Mouse (Mus musculus) CH12.LX (cell line): Measurements from ENCODE around the gene Dab1. TPM values are rescaled to one million over a fixed set of nuclear protein-coding genes. Genes with fewer than 3 reads are reported as not detected.

Experiments
- DNase-seq: peaks from one replicate; pipeline ENCODE4 v3.0.0-alpha.2; 2013; ENCODE audit errors: extremely low read depth
- H3K27ac ChIP-seq: 2 replicates; pipeline ENCODE4 v1.5.1; 2012; ENCODE audit warnings: low read depth, mild to moderate bottlenecking, control low read depth, moderate library complexity; ENCODE audit not compliant: insufficient read depth
- H3K27me3 ChIP-seq: replicated peaks from 2 replicates; pipeline ENCODE3; 2012; ENCODE audit warnings: inconsistent platforms
- H3K36me3 ChIP-seq, 2 experiments: replicated peaks in 1 of 2; 2 replicates each; pipeline versions ENCODE3 to v1.6.1; 2012; ENCODE audit warnings: inconsistent platforms in 1 of 2, low read length in 1 of 2, mild to moderate bottlenecking in 1 of 2, mixed read lengths in 1 of 2, moderate library complexity in 1 of 2; ENCODE audit not compliant: control insufficient read depth in 1 of 2, insufficient read depth in 1 of 2
- H3K4me1 ChIP-seq, 2 experiments: 2 replicates each; pipeline ENCODE4 v1.6.1; 2012; ENCODE audit warnings: inconsistent platforms in 1 of 2, moderate library complexity in 1 of 2; ENCODE audit not compliant: insufficient read depth in 2 of 2, control insufficient read depth in 1 of 2
- H3K4me2 ChIP-seq: 2 replicates; pipeline ENCODE4 v1.6.1; 2012; ENCODE audit warnings: low read depth, mild to moderate bottlenecking, control low read depth; ENCODE audit not compliant: poor library complexity, insufficient read depth, severe bottlenecking
- H3K4me3 ChIP-seq, 3 experiments: fragments of 150-350 bp in 1 of 3; sonication (generic) in 1 of 3; replicated peaks in 1 of 3; 2 replicates each; pipeline versions ENCODE3 to v1.5.1; 2011 to 2012; ENCODE audit warnings: low read depth in 2 of 3, low read length in 2 of 3, mild to moderate bottlenecking in 2 of 3, moderate library complexity in 2 of 3, control low read depth in 1 of 3, improper control_type of control experiment in 1 of 3, inconsistent platforms in 1 of 3, mixed read lengths in 1 of 3; ENCODE audit not compliant: poor library complexity in 1 of 3
- H3K79me2 ChIP-seq: replicated peaks from 2 replicates; pipeline ENCODE4 v1.6.1; 2012; ENCODE audit warnings: mild to moderate bottlenecking, moderate library complexity; ENCODE audit not compliant: control insufficient read depth, poor library complexity, insufficient read depth, severe bottlenecking; ENCODE audit errors: extremely low read depth
- H3K9ac ChIP-seq: 2 replicates; pipeline ENCODE4 v1.6.1; 2012; ENCODE audit warnings: low read depth, mild to moderate bottlenecking, control low read depth, moderate library complexity; ENCODE audit not compliant: insufficient read depth
- H3K9me3 ChIP-seq: replicated peaks from 2 replicates; pipeline ENCODE3; 2012; ENCODE audit warnings: low read length, inconsistent platforms, mixed read lengths
- BHLHE40 ChIP-seq: IDR thresholded peaks from 2 replicates; pipeline ENCODE4 v1.6.1; 2011; ENCODE audit warnings: mild to moderate bottlenecking, low read depth, low read length, improper control_type of control experiment
- CHD1 ChIP-seq: IDR thresholded peaks from 2 replicates; pipeline ENCODE4 v1.6.1; 2012; ENCODE audit warnings: low read depth, low read length, improper control_type of control experiment, inconsistent platforms
- CHD2 ChIP-seq: IDR thresholded peaks from 2 replicates; pipeline ENCODE4 v1.6.1; 2011; ENCODE audit warnings: low read length, improper control_type of control experiment
- CTCF ChIP-seq, 2 experiments: IDR thresholded peaks in 1 of 2; conservative IDR thresholded peaks in 1 of 2; 2 replicates each; pipeline ENCODE4 v1.5.1; 2011 to 2012; ENCODE audit warnings: low read depth in 2 of 2, low read length in 2 of 2, improper control_type of control experiment in 1 of 2, inconsistent platforms in 1 of 2, mild to moderate bottlenecking in 1 of 2, moderate library complexity in 1 of 2
- E2F4 ChIP-seq: IDR thresholded peaks from 2 replicates; pipeline ENCODE4 v1.6.1; 2011; ENCODE audit warnings: low read depth, low read length, improper control_type of control experiment; ENCODE audit not compliant: insufficient replicate concordance
- EP300 ChIP-seq: IDR thresholded peaks from 2 replicates; pipeline ENCODE4 v1.6.1; 2011; ENCODE audit warnings: low read length, improper control_type of control experiment
- ETS1 ChIP-seq: conservative IDR thresholded peaks from 2 replicates; pipeline ENCODE4 v1.6.1; 2012; ENCODE audit warnings: low read depth, mild to moderate bottlenecking, inconsistent platforms, low read length, improper control_type of control experiment, moderate library complexity
- IRF4 ChIP-seq: IDR thresholded peaks from 2 replicates; pipeline ENCODE4 v1.6.1; 2014; ENCODE audit warnings: low read depth, mild to moderate bottlenecking, inconsistent platforms, low read length, improper control_type of control experiment
- JUND ChIP-seq: conservative IDR thresholded peaks from 2 replicates; pipeline ENCODE4 v1.6.1; 2011; ENCODE audit warnings: low read depth, low read length, improper control_type of control experiment
- KAT2A ChIP-seq: IDR thresholded peaks from 2 replicates; pipeline ENCODE4 v1.6.1; 2012; ENCODE audit warnings: low read length, improper control_type of control experiment, inconsistent platforms; ENCODE audit not compliant: insufficient replicate concordance
- MAFK ChIP-seq: IDR thresholded peaks from 2 replicates; pipeline ENCODE4 v1.6.1; 2011; ENCODE audit warnings: low read length, improper control_type of control experiment; ENCODE audit not compliant: insufficient replicate concordance
- MAX ChIP-seq: IDR thresholded peaks from 2 replicates; pipeline ENCODE4 v1.6.1; 2011; ENCODE audit warnings: low read length, improper control_type of control experiment
- MAZ ChIP-seq: IDR thresholded peaks from 2 replicates; pipeline ENCODE4 v1.6.1; 2012; ENCODE audit warnings: low read depth, mild to moderate bottlenecking, inconsistent platforms, low read length, improper control_type of control experiment, moderate library complexity
- PAX5 ChIP-seq: IDR thresholded peaks from 2 replicates; pipeline ENCODE4 v1.6.1; 2012; ENCODE audit warnings: low read length, inconsistent platforms, mixed read lengths
- RAD21 ChIP-seq: IDR thresholded peaks from 2 replicates; pipeline ENCODE4 v1.6.1; 2011; ENCODE audit warnings: low read depth, mild to moderate bottlenecking, low read length, improper control_type of control experiment, moderate library complexity
- TCF12 ChIP-seq: IDR thresholded peaks from 2 replicates; pipeline ENCODE4 v1.6.1; 2014; ENCODE audit warnings: low read depth, mild to moderate bottlenecking, inconsistent platforms, low read length, improper control_type of control experiment
- USF2 ChIP-seq: conservative IDR thresholded peaks from 2 replicates; pipeline ENCODE4 v1.6.1; 2011; ENCODE audit warnings: low read depth, low read length, improper control_type of control experiment
- ZMIZ1 ChIP-seq: IDR thresholded peaks from 2 replicates; pipeline ENCODE4 v1.6.1; 2012; ENCODE audit warnings: low read depth, mild to moderate bottlenecking, inconsistent platforms, low read length, improper control_type of control experiment
- ZNF384 ChIP-seq: IDR thresholded peaks from 2 replicates; pipeline ENCODE4 v1.6.1; 2012; ENCODE audit warnings: low read depth, low read length, improper control_type of control experiment, inconsistent platforms
- dilution Hi-C: fragments of 300-500 bp; cut with MboI; formaldehyde crosslinking; loops from 2 replicates; pipeline ENCODE4 v1.14.3; 2020; ENCODE audit warnings: low sequenced_read_pairs; ENCODE audit not compliant: extremely low pct_unique_long_range_greater_than_20kb, extremely low pct_ligation_motif_present
- in situ Hi-C: fragments of 300-500 bp; cut with MboI; formaldehyde crosslinking; loops from 3 replicates; pipeline ENCODE4 v1.14.3; 2019; ENCODE audit warnings: low sequenced_read_pairs, low pct_ligation_motif_present, low pct_unique_long_range_greater_than_20kb, mixed read lengths
- polyA plus RNA-seq: library from polyadenylated mRNA; unstranded; fragments of >175 nt; gene quantifications from 2 replicates; pipeline ENCODE4 v1.2.1, GENCODE M21; 2012; ENCODE audit warnings: low read depth; ENCODE audit not compliant: insufficient read length
- total RNA-seq, 2 experiments: library from RNA; depleted of rRNA; stranded (reverse); fragments of 300-350 nt in 1 of 2; fragments of >200 nt in 1 of 2; gene quantifications; 2 replicates each; pipeline ENCODE4 v1.2.3; 2012 to 2014

The Dab1 gene
- total and polyA plus RNA-seq, 3 experiments: not detected

- TF ChIP-seq PAX5: no peak
- TF ChIP-seq ETS1: no peak
- no peak for TF ChIP-seq E2F4
- TF ChIP-seq MAFK: no peak
- no peak for TF ChIP-seq ZMIZ1
- Histone ChIP-seq H3K4me1 (no peaks in the 10 kb centered on the region), H3K27ac (no peak overlapping the region), H3K79me2 (no peaks in the 10 kb centered on the region), H3K27me3 (no peaks in the 10 kb centered on the region), H3K9ac (no peak overlapping the region), H3K4me3 (no peak overlapping the region), H3K9me3 (peaks cover 78% of the 10 kb centered on the region), H3K36me3 (no peaks in the 10 kb centered on the region), H3K4me2 (no peak overlapping the region)
- dilution Hi-C loops: no loop called here
- in situ Hi-C loops: no loop called here
- no peak for DNase-seq
Measured at GRCm38 (mm10) chr4:104439641-104440040, 820.5 kb downstream of the Dab1 start.

GRCm38 (mm10) chr4:104442925-104443747, 824.0 kb downstream of the Dab1 start:
- H3K36me3 ChIP-seq: no peaks in the 10 kb centered on the region
- DNase-seq: no peak
- H3K79me2 ChIP-seq: no peaks in the 10 kb centered on the region
- no peak for TF ChIP-seq KAT2A
- TF ChIP-seq EP300: no peak
- TF ChIP-seq BHLHE40: no peak
- TF ChIP-seq USF2: no peak
- no peak for TF ChIP-seq RAD21
- TF ChIP-seq TCF12: no peak
- TF ChIP-seq MAX: no peak
- TF ChIP-seq ZNF384: no peak
- no peak for TF ChIP-seq ETS1
- no peak for TF ChIP-seq IRF4
- no peak for TF ChIP-seq CHD2
- TF ChIP-seq MAZ: no peak
- no peak for TF ChIP-seq CTCF (conservative IDR thresholded peaks at IDR 0.05 in 1 of 2, IDR thresholded peaks at IDR 0.05 in 1 of 2; ENCODE audit: low read depth in 2 of 2, low read length in 2 of 2)
- TF ChIP-seq CHD1: no peak
- no peak for TF ChIP-seq JUND
- TF ChIP-seq, all 38 proteins: peak for 0
- H3K4me3 ChIP-seq: no peak overlapping the region
- no peaks in the 10 kb centered on the region for H3K27me3 ChIP-seq
- dilution Hi-C loops: no loop called here
- no peaks in the 10 kb centered on the region for H3K4me1 ChIP-seq
- no peak overlapping the region for H3K9ac ChIP-seq
- in situ Hi-C loops: no loop called here
- peaks cover 73% of the 10 kb centered on the region for H3K9me3 ChIP-seq
- H3K4me2 ChIP-seq: no peak overlapping the region
- H3K27ac ChIP-seq: no peak overlapping the region
